Comparison of ENCODE assay signal across 28 mouse cellular contexts in genomic region chr8:117959501-117959900, GRCm38 (mm10).
DNase-seq lines count a peak whose midpoint lies in the region; ATAC-seq and TF ChIP-seq lines count a peak whose summit lies in the region.
"Had no signal": no experiment of that assay in that cellular context is flagged by ENCODE, and none has a peak within 500 bp of the region (broad histone marks: within the 10 kb centered on the region; RNA-seq: fewer than 3 reads in every experiment).

No protein-coding gene starts in this region.

- no peaks in the 10 kb centered on the region for H3K27me3 ChIP-seq in forebrain, embryonic 14.5 days (replicated peaks; ENCODE audit: control insufficient read depth, insufficient read depth, low read length)
- H3K27me3 ChIP-seq in forebrain, embryonic 13.5 days = peaks cover 9% of the 10 kb centered on the region; the same call in 1 of the 2 replicates
- H3K27me3 ChIP-seq in forebrain, postnatal 0 days (ENCODE audit: insufficient read depth, low read length) = no peaks in the 10 kb centered on the region; the same call in 1 of the 2 replicates
- H3K27me3 ChIP-seq in forebrain, embryonic 12.5 days = peaks cover 6% of the 10 kb centered on the region; the same call in 1 of the 2 replicates
- H3K27me3 ChIP-seq in hindbrain, postnatal 0 days (ENCODE audit: insufficient read depth, low read length) = no peaks in the 10 kb centered on the region
- no peaks in the 10 kb centered on the region; the same call in 1 of the 2 replicates for H3K27me3 ChIP-seq in hindbrain, embryonic 12.5 days
- H3K27me3 ChIP-seq in midbrain, postnatal 0 days (ENCODE audit: insufficient read depth, low read length) = no peaks in the 10 kb centered on the region
- no peaks in the 10 kb centered on the region for H3K27me3 ChIP-seq in midbrain, embryonic 16.5 days (ENCODE audit: control insufficient read depth, insufficient read depth, low read depth, low read length)
- H3K27me3 ChIP-seq: CH12.LX; intestine, embryonic 15.5 days had no signal

- peak; percentile 27 for DNase-seq in forebrain, embryonic 14.5 days (ENCODE audit: low spot score)
- DNase-seq in forebrain, postnatal 0 days = peak; percentile 30
- DNase-seq in hindbrain, postnatal 0 days (ENCODE audit: low spot score) = peak; percentile 35
- DNase-seq in midbrain, postnatal 0 days (ENCODE audit: low spot score) = peak; percentile 41
- DNase-seq: adrenal gland, postnatal 10 days; adrenal gland, postnatal 36 days; B cell, adult 2 months; cerebellum, adult 11 months; cerebellum, adult 2 months; cerebellum, adult 9-11 months; cerebellum, postnatal 25 days; gastrocnemius, postnatal 25 days; heart, adult 2 months; heart, postnatal 14 days; kidney, adult 11 months; kidney, adult 8-10 months had no signal

- no peak for ATAC-seq in forebrain, embryonic 14.5 days
- no peak for ATAC-seq in forebrain, embryonic 13.5 days
- ATAC-seq in forebrain, postnatal 0 days = no peak
- no peak for ATAC-seq in forebrain, embryonic 12.5 days (ENCODE audit: low FRiP score)
- no peak for ATAC-seq in hindbrain, postnatal 0 days
- no peak for ATAC-seq in hindbrain, embryonic 12.5 days (ENCODE audit: low FRiP score)
- no peak for ATAC-seq in midbrain, postnatal 0 days (ENCODE audit: low FRiP score)
- no peak for ATAC-seq in midbrain, embryonic 16.5 days
- ATAC-seq: intestine, embryonic 15.5 days; Patski had no signal

- H3K27ac ChIP-seq in forebrain, embryonic 14.5 days (ENCODE audit: low read depth, low read length) = no peak overlapping the region
- H3K27ac ChIP-seq in forebrain, embryonic 13.5 days = no peak overlapping the region
- H3K27ac ChIP-seq in forebrain, postnatal 0 days (ENCODE audit: low read depth, low read length) = no peak overlapping the region
- no peak overlapping the region for H3K27ac ChIP-seq in forebrain, embryonic 12.5 days
- H3K27ac ChIP-seq in hindbrain, postnatal 0 days = no peak overlapping the region
- H3K27ac ChIP-seq in hindbrain, embryonic 12.5 days = no peak overlapping the region
- no peak overlapping the region for H3K27ac ChIP-seq in midbrain, postnatal 0 days (ENCODE audit: low read depth, low read length)
- no peak overlapping the region for H3K27ac ChIP-seq in midbrain, embryonic 16.5 days (ENCODE audit: low read length)
- H3K27ac ChIP-seq: embryonic facial prominence, embryonic 13.5 days; heart, adult 2 months; heart, embryonic 10.5 days; heart, embryonic 13.5 days; hindbrain, embryonic 13.5 days; intestine, embryonic 15.5 days had no signal

- no peaks in the 10 kb centered on the region for H3K36me3 ChIP-seq in forebrain, embryonic 14.5 days (ENCODE audit: control insufficient read depth, insufficient read depth, low read length)
- no peaks in the 10 kb centered on the region for H3K36me3 ChIP-seq in forebrain, embryonic 13.5 days (ENCODE audit: poor library complexity, severe bottlenecking)
- no peaks in the 10 kb centered on the region for H3K36me3 ChIP-seq in forebrain, postnatal 0 days (ENCODE audit: insufficient read depth)
- no peaks in the 10 kb centered on the region for H3K36me3 ChIP-seq in forebrain, embryonic 12.5 days (replicated peaks)
- H3K36me3 ChIP-seq in hindbrain, postnatal 0 days (ENCODE audit: insufficient read depth, low read length) = no peaks in the 10 kb centered on the region
- H3K36me3 ChIP-seq in hindbrain, embryonic 12.5 days = no peaks in the 10 kb centered on the region
- no peaks in the 10 kb centered on the region for H3K36me3 ChIP-seq in midbrain, postnatal 0 days (ENCODE audit: insufficient read depth, low read length)
- H3K36me3 ChIP-seq in midbrain, embryonic 16.5 days (ENCODE audit: control insufficient read depth, insufficient read depth, low read length) = no peaks in the 10 kb centered on the region
- H3K36me3 ChIP-seq: embryonic facial prominence, embryonic 13.5 days; G1E; heart, embryonic 10.5 days; heart, embryonic 13.5 days; hindbrain, embryonic 13.5 days; intestine, embryonic 15.5 days had no signal

- H3K4me1 ChIP-seq in forebrain, embryonic 14.5 days (ENCODE audit: control insufficient read depth, insufficient read depth, low read length) = 0 out of 2 replicates have a peak, but pooled peaks cover 4% of the 10 kb centered on the region
- peaks cover 10% of the 10 kb centered on the region; the same call in 1 of the 2 replicates for H3K4me1 ChIP-seq in forebrain, embryonic 13.5 days
- H3K4me1 ChIP-seq in forebrain, postnatal 0 days (ENCODE audit: insufficient read depth) = peaks cover 4% of the 10 kb centered on the region; the same call in 1 of the 2 replicates
- H3K4me1 ChIP-seq in forebrain, embryonic 12.5 days = no peaks in the 10 kb centered on the region
- H3K4me1 ChIP-seq in hindbrain, postnatal 0 days (ENCODE audit: insufficient read depth, low read length) = no peaks in the 10 kb centered on the region
- no peaks in the 10 kb centered on the region for H3K4me1 ChIP-seq in hindbrain, embryonic 12.5 days
- H3K4me1 ChIP-seq in midbrain, postnatal 0 days (ENCODE audit: insufficient read depth, low read length) = no peaks in the 10 kb centered on the region
- no peaks in the 10 kb centered on the region for H3K4me1 ChIP-seq in midbrain, embryonic 16.5 days (ENCODE audit: control insufficient read depth, insufficient read depth, low read length)
- H3K4me1 ChIP-seq: embryonic facial prominence, embryonic 13.5 days; heart, embryonic 10.5 days; heart, embryonic 13.5 days; hindbrain, embryonic 13.5 days; intestine, embryonic 15.5 days had no signal

- H3K4me2 ChIP-seq in forebrain, embryonic 14.5 days (ENCODE audit: low read length) = no peak overlapping the region
- no peak overlapping the region for H3K4me2 ChIP-seq in forebrain, embryonic 13.5 days
- peak overlapping the region; percentile 13; the same call in 1 of the 2 replicates for H3K4me2 ChIP-seq in forebrain, postnatal 0 days (ENCODE audit: low read depth)
- H3K4me2 ChIP-seq in forebrain, embryonic 12.5 days = no peak overlapping the region
- peak overlapping the region; percentile 24 for H3K4me2 ChIP-seq in hindbrain, postnatal 0 days (ENCODE audit: low read depth, low read length)
- H3K4me2 ChIP-seq in hindbrain, embryonic 12.5 days (replicated peaks) = no peak overlapping the region
- H3K4me2 ChIP-seq in midbrain, postnatal 0 days (ENCODE audit: low read depth, low read length, poor library complexity, severe bottlenecking) = no peak overlapping the region
- H3K4me2 ChIP-seq in midbrain, embryonic 16.5 days (ENCODE audit: low read length) = no peak overlapping the region; the same call in 1 of the 2 replicates
- H3K4me2 ChIP-seq: embryonic facial prominence, embryonic 13.5 days; heart, embryonic 13.5 days; hindbrain, embryonic 13.5 days; intestine, embryonic 15.5 days had no signal

- WGBS in forebrain, embryonic 14.5 days = 46% methylated on average over 8 of the region's 8 CpGs
- WGBS in forebrain, embryonic 13.5 days = 53% methylated on average over 8 of the region's 8 CpGs
- WGBS in forebrain, postnatal 0 days = 35% methylated on average over 8 of the region's 8 CpGs
- 70% methylated on average over 8 of the region's 8 CpGs for WGBS in forebrain, embryonic 12.5 days
- WGBS in hindbrain, postnatal 0 days = 39% methylated on average over 8 of the region's 8 CpGs
- WGBS in hindbrain, embryonic 12.5 days = 64% methylated on average over 8 of the region's 8 CpGs
- WGBS in midbrain, postnatal 0 days = 43% methylated on average over 8 of the region's 8 CpGs
- 54% methylated on average over 8 of the region's 8 CpGs for WGBS in midbrain, embryonic 16.5 days

- no peak overlapping the region for H3K4me3 ChIP-seq in forebrain, embryonic 14.5 days (ENCODE audit: low read depth, low read length)
- H3K4me3 ChIP-seq in forebrain, embryonic 13.5 days = no peak overlapping the region
- no peak overlapping the region for H3K4me3 ChIP-seq in forebrain, postnatal 0 days (ENCODE audit: low read depth, low read length)
- no peak overlapping the region for H3K4me3 ChIP-seq in forebrain, embryonic 12.5 days (replicated peaks)
- no peak overlapping the region for H3K4me3 ChIP-seq in hindbrain, postnatal 0 days (ENCODE audit: low read length)
- H3K4me3 ChIP-seq in hindbrain, embryonic 12.5 days = no peak overlapping the region
- no peak overlapping the region for H3K4me3 ChIP-seq in midbrain, postnatal 0 days (ENCODE audit: low read depth, low read length)
- H3K4me3 ChIP-seq in midbrain, embryonic 16.5 days (ENCODE audit: low read depth, low read length) = no peak overlapping the region
- H3K4me3 ChIP-seq: embryonic facial prominence, embryonic 13.5 days; heart, adult 2 months; heart, embryonic 10.5 days; heart, embryonic 13.5 days; hindbrain, embryonic 13.5 days; intestine, embryonic 15.5 days had no signal

- no peaks in the 10 kb centered on the region for H3K9me3 ChIP-seq in forebrain, embryonic 14.5 days (replicated peaks; ENCODE audit: control insufficient read depth, low read length)
- H3K9me3 ChIP-seq in forebrain, embryonic 13.5 days (replicated peaks) = peaks cover 2% of the 10 kb centered on the region; the same call in 1 of the 2 replicates
- no peaks in the 10 kb centered on the region for H3K9me3 ChIP-seq in forebrain, postnatal 0 days (ENCODE audit: low read length)
- H3K9me3 ChIP-seq in forebrain, embryonic 12.5 days = peaks cover 7% of the 10 kb centered on the region; the same call in 1 of the 2 replicates
- H3K9me3 ChIP-seq in hindbrain, postnatal 0 days (ENCODE audit: low read length) = no peaks in the 10 kb centered on the region
- H3K9me3 ChIP-seq in hindbrain, embryonic 12.5 days (replicated peaks) = no peaks in the 10 kb centered on the region
- H3K9me3 ChIP-seq in midbrain, postnatal 0 days (ENCODE audit: low read length) = no peaks in the 10 kb centered on the region
- no peaks in the 10 kb centered on the region for H3K9me3 ChIP-seq in midbrain, embryonic 16.5 days (replicated peaks; ENCODE audit: control insufficient read depth, low read length, poor library complexity, severe bottlenecking)
- H3K9me3 ChIP-seq: embryonic facial prominence, embryonic 13.5 days; hindbrain, embryonic 13.5 days; intestine, embryonic 15.5 days had no signal

- TF ChIP-seq CTCF in forebrain, postnatal 0 days (IDR thresholded peaks at IDR 0.05; ENCODE audit: low read depth) = no peak
- no peak for TF ChIP-seq CTCF in hindbrain, postnatal 0 days (IDR thresholded peaks at IDR 0.05; ENCODE audit: low read depth)
- no peak for TF ChIP-seq CTCF in midbrain, postnatal 0 days (IDR thresholded peaks at IDR 0.05)

- no peak overlapping the region for H3K9ac ChIP-seq in forebrain, embryonic 14.5 days (ENCODE audit: low read length)
- H3K9ac ChIP-seq in forebrain, embryonic 13.5 days = no peak overlapping the region
- H3K9ac ChIP-seq in forebrain, postnatal 0 days = no peak overlapping the region
- H3K9ac ChIP-seq in forebrain, embryonic 12.5 days = no peak overlapping the region
- no peak overlapping the region for H3K9ac ChIP-seq in hindbrain, postnatal 0 days (replicated peaks; ENCODE audit: low read length)
- no peak overlapping the region for H3K9ac ChIP-seq in hindbrain, embryonic 12.5 days
- no peak overlapping the region for H3K9ac ChIP-seq in midbrain, postnatal 0 days (replicated peaks; ENCODE audit: low read length, poor library complexity, severe bottlenecking)
- no peak overlapping the region for H3K9ac ChIP-seq in midbrain, embryonic 16.5 days (ENCODE audit: low read depth, low read length)
- H3K9ac ChIP-seq: embryonic facial prominence, embryonic 13.5 days; heart, embryonic 13.5 days; hindbrain, embryonic 13.5 days; intestine, embryonic 15.5 days had no signal

Comparison
In these comparisons a context has a peak if more than half of its experiments do, and no peak if none do; other contexts are left out.
1. H3K4me2 ChIP-seq: peak in forebrain, postnatal 0 days (single experiment) and hindbrain, postnatal 0 days (single experiment); none in forebrain, embryonic 14.5 days (single experiment), forebrain, embryonic 13.5 days (single experiment), forebrain, embryonic 12.5 days (single experiment), hindbrain, embryonic 12.5 days (single experiment), midbrain, postnatal 0 days (single experiment) and midbrain, embryonic 16.5 days (single experiment).
2. Peak in every context shown above with its lines, with median percentiles within 50 percentile points of each other: DNase-seq.